Mouse (Mus musculus): ENCODE measurements around the gene Gm5089.

Gene Gm5089

DNA sequence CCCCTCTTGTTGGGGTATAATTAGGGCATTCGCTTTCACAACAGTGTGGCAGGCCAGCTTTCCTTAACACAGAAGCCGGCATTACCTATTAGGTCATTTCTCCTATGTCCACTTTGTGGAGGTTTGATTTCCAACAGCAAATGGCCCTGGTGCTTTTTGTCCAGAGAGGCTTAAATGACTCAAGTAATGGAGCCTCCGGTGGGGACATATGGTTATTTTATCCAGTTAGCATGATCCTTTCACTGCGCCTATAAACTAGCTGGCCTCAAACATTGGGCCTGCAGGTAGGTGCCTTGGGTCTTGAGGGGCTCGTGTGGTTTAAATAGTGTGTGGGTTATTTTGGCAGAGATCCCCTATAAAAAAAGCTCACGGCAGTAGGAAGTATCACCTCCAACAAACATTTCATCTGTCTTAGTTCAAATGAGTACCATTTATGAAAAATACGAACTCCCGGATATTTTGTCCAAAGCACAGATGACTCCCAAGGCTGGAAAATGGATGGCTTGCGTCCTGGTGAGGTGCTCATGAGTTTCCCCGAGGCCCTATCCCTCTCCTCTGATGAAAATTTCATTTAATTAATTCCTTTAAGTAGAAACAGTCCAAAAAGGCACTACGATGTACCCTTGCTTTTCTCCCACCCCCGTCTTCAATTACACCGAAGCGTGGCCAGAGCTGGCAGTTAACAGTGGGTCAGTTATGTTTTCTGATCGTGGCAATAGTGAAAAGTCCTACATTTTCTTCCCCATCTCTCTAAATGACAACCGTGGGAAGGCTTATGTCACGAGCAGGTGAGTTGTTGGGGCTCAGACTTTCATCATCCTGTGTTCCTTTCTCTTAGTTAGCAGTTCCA, 64.4 kb downstream of the Gm5089 start:
- DNase-seq (ENCODE audit: low spot score) = no peak

GRCm38 (mm10) chr14:122385758-122386157, 65.2 kb downstream of the Gm5089 start:
- no peak for DNase-seq (ENCODE audit: low spot score)

GRCm38 (mm10) chr14:122385238-122385534, 65.7 kb downstream of the Gm5089 start:
- DNase-seq (ENCODE audit: low spot score) = no peak

Measured in yolk sac, embryonic 10.5 days (tissue).